In the genomic region with DNA sequence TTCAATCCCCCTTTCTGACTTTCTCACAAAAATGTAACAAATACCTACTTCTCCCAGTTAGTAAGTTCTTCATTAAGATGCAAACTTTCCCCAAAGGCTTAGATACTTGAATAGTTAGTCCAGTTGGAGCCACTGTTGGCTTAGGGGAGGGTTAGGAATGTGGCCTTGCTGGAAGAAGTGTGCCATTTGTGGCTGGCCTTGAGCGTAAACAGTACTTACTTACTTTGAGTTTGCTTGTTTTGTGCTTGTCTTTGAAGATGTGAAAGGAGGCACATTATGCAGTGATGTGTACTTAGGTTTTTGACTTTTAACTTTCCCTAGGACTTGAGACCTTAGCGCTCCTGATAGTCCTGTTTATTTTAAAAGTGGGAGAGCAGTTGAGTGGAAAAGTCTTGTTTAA, we compare ENCODE assay signal across 20 mouse cellular contexts. TPM values are rescaled to one million over a fixed set of nuclear protein-coding genes. Genes with fewer than 3 reads are reported as not detected.
A peak's percentile ranks its signal among the peaks of the same experiment; 100 is the strongest.
DNase-seq lines count a peak whose midpoint lies in the region; ATAC-seq and TF ChIP-seq lines count a peak whose summit lies in the region.
"Had no signal": no experiment of that assay in that cellular context is flagged by ENCODE, and none has a peak within 500 bp of the region (broad histone marks: within the 10 kb centered on the region; RNA-seq: fewer than 3 reads in every experiment).

No protein-coding gene starts in this region.

- H3K9me3 ChIP-seq in lung, embryonic 14.5 days (ENCODE audit: low read depth, low read length), result no peaks in the 10 kb centered on the region
- H3K9me3 ChIP-seq in lung, postnatal 0 days (ENCODE audit: low read length), result no peaks in the 10 kb centered on the region
- H3K9me3 ChIP-seq: embryonic facial prominence, embryonic 10.5 days; forebrain, embryonic 13.5 days; heart, embryonic 13.5 days; hindbrain, embryonic 15.5 days had no signal

- H3K27ac ChIP-seq in lung, embryonic 14.5 days (ENCODE audit: low read depth), result no peak overlapping the region; the same call in 1 of the 2 replicates
- no peak overlapping the region for H3K27ac ChIP-seq in lung, postnatal 0 days (ENCODE audit: low read length)
- H3K27ac ChIP-seq: embryonic facial prominence, embryonic 10.5 days; forebrain, embryonic 13.5 days; gastrocnemius, adult 2 months; heart, embryonic 13.5 days; hindbrain, embryonic 15.5 days had no signal

- no peak for TF ChIP-seq CTCF in lung, embryonic 14.5 days (IDR thresholded peaks at IDR 0.05; ENCODE audit: low read depth)
- TF ChIP-seq CTCF in lung, postnatal 0 days (IDR thresholded peaks at IDR 0.05), result no peak

- WGBS in lung, embryonic 14.5 days, result 27% methylated on average over 2 of the region's 2 CpGs
- 54% methylated on average over 2 of the region's 2 CpGs for WGBS in lung, postnatal 0 days

- H3K36me3 ChIP-seq in lung, embryonic 14.5 days (ENCODE audit: insufficient read depth), result no peaks in the 10 kb centered on the region
- peaks cover 4% of the 10 kb centered on the region; the same call in 1 of the 2 replicates for H3K36me3 ChIP-seq in lung, postnatal 0 days (ENCODE audit: insufficient read depth, low read length)
- H3K36me3 ChIP-seq: embryonic facial prominence, embryonic 10.5 days; heart, embryonic 13.5 days had no signal

- no peak for ATAC-seq in lung, embryonic 14.5 days (ENCODE audit: insufficient read depth)
- ATAC-seq in lung, postnatal 0 days, result peak; percentile 90
- ATAC-seq: forebrain, embryonic 13.5 days; forebrain, postnatal 0 days had no signal

- DNase-seq in lung, embryonic 14.5 days, result peak; percentile 37
- no peak for DNase-seq in lung, postnatal 14 days
- DNase-seq in adrenal gland, postnatal 14 days, result peak; percentile 50
- DNase-seq in lung, postnatal 0 days (ENCODE audit: low spot score), result peak; percentile 74
- DNase-seq in lung, postnatal 4 days, result peak; percentile 10 to 36
- no peak for DNase-seq in thymus, adult 18-20 months
- DNase-seq in right cerebral cortex, postnatal 10 days (ENCODE audit: low spot score in 2 of 2), result no peak
- DNase-seq in spleen, postnatal 14 days (ENCODE audit: low spot score in 2 of 2), result no peak
- DNase-seq: cerebellum, adult 2 months; cerebellum, postnatal 10 days; forebrain, postnatal 0 days; gastrocnemius, adult 2 months; gastrocnemius, postnatal 25 days; heart, adult 11 months; heart, postnatal 36 days had no signal

- no peak overlapping the region for H3K4me3 ChIP-seq in lung, embryonic 14.5 days (ENCODE audit: low read depth, low read length)
- no peak overlapping the region for H3K4me3 ChIP-seq in lung, postnatal 0 days (ENCODE audit: low read depth, low read length)
- H3K4me3 ChIP-seq: embryonic facial prominence, embryonic 10.5 days; forebrain, embryonic 13.5 days; gastrocnemius, adult 2 months; heart, embryonic 13.5 days; hindbrain, embryonic 15.5 days had no signal

- peak; percentile 48 for TF ChIP-seq EP300 in lung, postnatal 0 days (IDR thresholded peaks at IDR 0.05)

- H3K4me1 ChIP-seq in lung, embryonic 14.5 days (ENCODE audit: insufficient read depth), result no peaks in the 10 kb centered on the region
- H3K4me1 ChIP-seq in lung, postnatal 0 days (ENCODE audit: insufficient read depth, low read depth, low read length), result no peaks in the 10 kb centered on the region; the same call in 1 of the 2 replicates
- H3K4me1 ChIP-seq: embryonic facial prominence, embryonic 10.5 days; forebrain, embryonic 13.5 days; heart, embryonic 13.5 days; hindbrain, embryonic 15.5 days had no signal

- H3K9ac ChIP-seq in lung, embryonic 14.5 days, result no peak overlapping the region
- H3K9ac ChIP-seq in lung, postnatal 0 days (replicated peaks; ENCODE audit: low read depth), result no peak overlapping the region
- H3K9ac ChIP-seq: forebrain, embryonic 13.5 days; forebrain, postnatal 0 days; heart, embryonic 13.5 days; hindbrain, embryonic 15.5 days had no signal

- H3K4me2 ChIP-seq in lung, embryonic 14.5 days, result no peak overlapping the region
- H3K4me2 ChIP-seq in lung, postnatal 0 days (replicated peaks; ENCODE audit: low read depth, low read length), result no peak overlapping the region
- H3K4me2 ChIP-seq: forebrain, embryonic 13.5 days; heart, embryonic 13.5 days; hindbrain, embryonic 15.5 days had no signal

- no peaks in the 10 kb centered on the region for H3K27me3 ChIP-seq in lung, embryonic 14.5 days (ENCODE audit: insufficient read depth, low read length)
- no peaks in the 10 kb centered on the region for H3K27me3 ChIP-seq in lung, postnatal 0 days (replicated peaks; ENCODE audit: insufficient read depth, low read length)
- H3K27me3 ChIP-seq: forebrain, embryonic 13.5 days; heart, embryonic 13.5 days; hindbrain, embryonic 15.5 days had no signal

RNA-seq across cellular contexts. Expression of a gene that starts 27.9 kb away (rescaled TPM):
- 0.17 and 0.23 TPM in 2 replicates for polyA plus RNA-seq in lung, embryonic 14.5 days (2014; fragmentation: Nextera tagmentation; extraction: Ambion mirVana)
- total RNA-seq in adrenal gland, postnatal 14 days (2021), result 0.11 TPM in 2 replicates
- polyA plus RNA-seq in lung, postnatal 0 days (2015; fragmentation: Nextera tagmentation; extraction: Ambion mirVana), result 0.18 and 0.23 TPM in 2 replicates
- total RNA-seq: gastrocnemius, adult 2 months; gastrocnemius, postnatal 25 days; heart, postnatal 36 days had no signal
- polyA plus RNA-seq: heart, postnatal 0 days had no signal

RNA-seq across cellular contexts. Expression of a gene that starts 45.6 kb away (rescaled TPM):
- 16.5 and 17.5 TPM in 2 replicates for polyA plus RNA-seq in lung, embryonic 14.5 days (2014; fragmentation: Nextera tagmentation; extraction: Ambion mirVana)
- total RNA-seq in adrenal gland, postnatal 14 days (2021), result 11.0 and 11.2 TPM in 2 replicates
- polyA plus RNA-seq in lung, postnatal 0 days (2015; fragmentation: Nextera tagmentation; extraction: Ambion mirVana), result 10.0 and 11.6 TPM in 2 replicates

RNA-seq across cellular contexts. Expression of a gene that starts 52.6 kb away (rescaled TPM):
- 15.8 and 16.7 TPM in 2 replicates for polyA plus RNA-seq in lung, embryonic 14.5 days (2014; fragmentation: Nextera tagmentation; extraction: Ambion mirVana)
- 10.7 and 13.0 TPM in 2 replicates for total RNA-seq in adrenal gland, postnatal 14 days (2021)
- polyA plus RNA-seq in lung, postnatal 0 days (2015; fragmentation: Nextera tagmentation; extraction: Ambion mirVana), result 15.6 and 17.3 TPM in 2 replicates

RNA-seq across cellular contexts. Expression of a gene that starts 52.9 kb away (rescaled TPM):
- 1.3 and 1.6 TPM in 2 replicates for polyA plus RNA-seq in lung, embryonic 14.5 days (2014; fragmentation: Nextera tagmentation; extraction: Ambion mirVana)
- 4.1 and 7.1 TPM in 2 replicates for total RNA-seq in adrenal gland, postnatal 14 days (2021)
- polyA plus RNA-seq in lung, postnatal 0 days (2015; fragmentation: Nextera tagmentation; extraction: Ambion mirVana), result 2.0 and 3.5 TPM in 2 replicates

Comparison
In these comparisons a context has a peak if more than half of its experiments do, and no peak if none do; other contexts are left out.
1. DNase-seq: peak in lung, embryonic 14.5 days (single experiment), adrenal gland, postnatal 14 days (single experiment), lung, postnatal 0 days (single experiment) and lung, postnatal 4 days (2 of 2); none in lung, postnatal 14 days (single experiment), thymus, adult 18-20 months (0 of 2), right cerebral cortex, postnatal 10 days (0 of 2) and spleen, postnatal 14 days (0 of 2).